ENCODE assay signal across 23 mouse cellular contexts in genomic region chr2:50220574-50220973, GRCm38 (mm10).
DNase-seq lines count a peak whose midpoint lies in the region; ATAC-seq lines count a peak whose summit lies in the region.
"Had no signal": no experiment of that assay in that cellular context is flagged by ENCODE, and none has a peak within 500 bp of the region (broad histone marks: within the 10 kb centered on the region; RNA-seq: fewer than 3 reads in every experiment).

No protein-coding gene starts in this region.

- DNase-seq in cerebellum, adult 9-10 months: peak; percentile 4
- no peak for DNase-seq in cerebellum, adult 8-10 months
- peak; percentile 16 for DNase-seq in midbrain, embryonic 10.5 days (ENCODE audit: low spot score)
- DNase-seq in midbrain, embryonic 11.5 days (ENCODE audit: low spot score, missing footprints): no peak
- peak; percentile 13 to 19 for DNase-seq in cerebellum, postnatal 25 days
- no peak for DNase-seq in layer of hippocampus, adult 11-12 months (ENCODE audit: low spot score)
- DNase-seq: adrenal gland, postnatal 14 days; heart, postnatal 4 days; kidney, postnatal 4 days; layer of hippocampus, adult 9-11 months; lung, embryonic 14.5 days; right cerebral cortex, adult 18-20 months; thymus, adult 18-20 months; thymus, postnatal 36 days had no signal

- H3K9ac ChIP-seq in hindbrain, embryonic 16.5 days (ENCODE audit: low read depth, low read length): no peak overlapping the region
- no peak overlapping the region for H3K9ac ChIP-seq in hindbrain, embryonic 12.5 days
- no peak overlapping the region for H3K9ac ChIP-seq in midbrain, embryonic 11.5 days (ENCODE audit: low read length)
- H3K9ac ChIP-seq: embryonic facial prominence, embryonic 12.5 days; forebrain, embryonic 13.5 days; limb, embryonic 15.5 days; liver, embryonic 14.5 days; lung, embryonic 14.5 days; neural tube, embryonic 12.5 days had no signal

- H3K4me1 ChIP-seq in hindbrain, embryonic 16.5 days (ENCODE audit: control insufficient read depth, insufficient read depth, low read depth, low read length): no peaks in the 10 kb centered on the region
- no peaks in the 10 kb centered on the region for H3K4me1 ChIP-seq in hindbrain, embryonic 12.5 days
- peaks cover 5% of the 10 kb centered on the region; the same call in 1 of the 2 replicates for H3K4me1 ChIP-seq in midbrain, embryonic 10.5 days
- H3K4me1 ChIP-seq in midbrain, embryonic 11.5 days (ENCODE audit: control insufficient read depth, insufficient read depth, low read length): peaks cover 2% of the 10 kb centered on the region; the same call in 1 of the 2 replicates
- H3K4me1 ChIP-seq: embryonic facial prominence, embryonic 12.5 days; forebrain, embryonic 13.5 days; limb, embryonic 15.5 days; neural tube, embryonic 12.5 days had no signal

- H3K27me3 ChIP-seq in hindbrain, embryonic 16.5 days (replicated peaks; ENCODE audit: control insufficient read depth, insufficient read depth, low read length): no peaks in the 10 kb centered on the region
- no peaks in the 10 kb centered on the region for H3K27me3 ChIP-seq in hindbrain, embryonic 12.5 days
- no peaks in the 10 kb centered on the region for H3K27me3 ChIP-seq in midbrain, embryonic 10.5 days (ENCODE audit: low read depth, poor library complexity, severe bottlenecking)
- no peaks in the 10 kb centered on the region for H3K27me3 ChIP-seq in midbrain, embryonic 11.5 days (ENCODE audit: control insufficient read depth, insufficient read depth, low read length)
- H3K27me3 ChIP-seq: embryonic facial prominence, embryonic 12.5 days; forebrain, embryonic 13.5 days; limb, embryonic 15.5 days; neural tube, embryonic 12.5 days had no signal

- no peak overlapping the region for H3K4me3 ChIP-seq in hindbrain, embryonic 16.5 days (ENCODE audit: low read length)
- no peak overlapping the region for H3K4me3 ChIP-seq in hindbrain, embryonic 12.5 days
- no peak overlapping the region for H3K4me3 ChIP-seq in midbrain, embryonic 10.5 days
- H3K4me3 ChIP-seq in midbrain, embryonic 11.5 days (ENCODE audit: low read depth, low read length): no peak overlapping the region
- H3K4me3 ChIP-seq: embryonic facial prominence, embryonic 12.5 days; erythroblast, embryonic 14.5 days; forebrain, embryonic 13.5 days; limb, embryonic 15.5 days; neural tube, embryonic 12.5 days had no signal

- no peaks in the 10 kb centered on the region for H3K36me3 ChIP-seq in hindbrain, embryonic 16.5 days (ENCODE audit: control insufficient read depth, insufficient read depth, low read length)
- H3K36me3 ChIP-seq in hindbrain, embryonic 12.5 days: no peaks in the 10 kb centered on the region
- no peaks in the 10 kb centered on the region for H3K36me3 ChIP-seq in midbrain, embryonic 10.5 days
- H3K36me3 ChIP-seq in midbrain, embryonic 11.5 days (ENCODE audit: control insufficient read depth, insufficient read depth, low read length): no peaks in the 10 kb centered on the region
- H3K36me3 ChIP-seq: embryonic facial prominence, embryonic 12.5 days; limb, embryonic 15.5 days; neural tube, embryonic 12.5 days had no signal

- H3K9me3 ChIP-seq in hindbrain, embryonic 16.5 days (ENCODE audit: control insufficient read depth, low read length): no peaks in the 10 kb centered on the region
- no peaks in the 10 kb centered on the region for H3K9me3 ChIP-seq in hindbrain, embryonic 12.5 days (replicated peaks)
- H3K9me3 ChIP-seq in midbrain, embryonic 10.5 days (replicated peaks): no peaks in the 10 kb centered on the region
- no peaks in the 10 kb centered on the region for H3K9me3 ChIP-seq in midbrain, embryonic 11.5 days (ENCODE audit: control insufficient read depth, low read length)
- H3K9me3 ChIP-seq: embryonic facial prominence, embryonic 12.5 days; forebrain, embryonic 13.5 days; limb, embryonic 15.5 days; neural tube, embryonic 12.5 days had no signal

- 75% methylated on average over 7 of the region's 7 CpGs for WGBS in hindbrain, embryonic 16.5 days
- 77% methylated on average over 7 of the region's 7 CpGs for whole genome bisulfite sequencing in hindbrain, embryonic 12.5 days
- WGBS in midbrain, embryonic 10.5 days: 73% methylated on average over 7 of the region's 7 CpGs
- 66% methylated on average over 7 of the region's 7 CpGs for WGBS in midbrain, embryonic 11.5 days

- ATAC-seq in hindbrain, embryonic 16.5 days: peak; percentile 63; the same call in 1 of the 2 replicates
- no peak for ATAC-seq in hindbrain, embryonic 12.5 days (ENCODE audit: low FRiP score)
- ATAC-seq in midbrain, embryonic 11.5 days (ENCODE audit: low FRiP score): no peak; the same call in 1 of the 2 replicates
- ATAC-seq: forebrain, embryonic 13.5 days; inflammation-experienced regulatory T-cells, adult 6 months had no signal

- no peak overlapping the region for H3K27ac ChIP-seq in hindbrain, embryonic 16.5 days (ENCODE audit: low read depth, low read length)
- H3K27ac ChIP-seq in hindbrain, embryonic 12.5 days: no peak overlapping the region
- no peak overlapping the region for H3K27ac ChIP-seq in midbrain, embryonic 10.5 days (replicated peaks)
- H3K27ac ChIP-seq in midbrain, embryonic 11.5 days (ENCODE audit: low read depth, low read length): no peak overlapping the region
- H3K27ac ChIP-seq: embryonic facial prominence, embryonic 12.5 days; forebrain, embryonic 13.5 days; limb, embryonic 15.5 days; liver, embryonic 14.5 days; neural tube, embryonic 12.5 days had no signal

- no peak overlapping the region for H3K4me2 ChIP-seq in hindbrain, embryonic 16.5 days (ENCODE audit: low read length)
- H3K4me2 ChIP-seq in hindbrain, embryonic 12.5 days (replicated peaks): no peak overlapping the region
- H3K4me2 ChIP-seq in midbrain, embryonic 11.5 days: no peak overlapping the region
- H3K4me2 ChIP-seq: embryonic facial prominence, embryonic 12.5 days; forebrain, embryonic 13.5 days; limb, embryonic 15.5 days; lung, embryonic 14.5 days; neural tube, embryonic 12.5 days had no signal

Comparison
In these comparisons a context has a peak if more than half of its experiments do, and no peak if none do; other contexts are left out.
1. DNase-seq: peak in cerebellum, adult 9-10 months (single experiment), midbrain, embryonic 10.5 days (single experiment) and cerebellum, postnatal 25 days (2 of 2); none in cerebellum, adult 8-10 months (single experiment), midbrain, embryonic 11.5 days (single experiment) and layer of hippocampus, adult 11-12 months (single experiment).